Mouse (Mus musculus) cerebellum, adult (tissue): ENCODE measurements around the gene Pcca.

Experiments
- ATAC-seq: cut with Nextera tagmentation; 2 replicates; pipeline ENCODE4 v1.9.2; 2017; ENCODE audit warnings: mild to moderate bottlenecking, moderate library complexity, mixed read lengths; ENCODE audit not compliant: insufficient number of reproducible peaks, low FRiP score, low TSS enrichment

The Pcca gene

DNA sequence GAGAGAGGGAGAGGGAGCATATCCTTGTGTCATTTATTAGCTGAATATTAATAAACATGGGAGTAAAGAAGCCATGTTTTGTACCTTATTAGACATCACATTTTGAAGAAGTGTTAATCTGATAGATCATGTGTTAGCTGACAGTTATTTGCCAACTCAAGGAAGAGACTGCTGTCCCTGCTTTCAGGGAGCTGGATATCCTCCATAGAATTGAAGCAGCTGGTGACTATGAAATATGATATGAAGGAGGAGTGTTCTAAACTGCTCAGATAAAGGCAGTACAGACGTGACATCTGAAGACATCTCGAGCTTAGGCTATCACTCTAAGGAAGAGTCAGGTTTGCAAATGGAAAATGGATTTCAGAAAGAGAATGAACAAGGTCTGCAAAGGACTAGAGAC, 289.7 kb downstream of the Pcca start:
- ATAC-seq = no peak

GRCm38 (mm10) chr14:122825464-122825863, 291.3 kb downstream of the Pcca start:
- no peak for ATAC-seq

- ATAC-seq = no peak
Observed at GRCm38 (mm10) chr14:122830433-122830832, 296.3 kb downstream of the Pcca start.

- ATAC-seq = no peak
Observed at GRCm38 (mm10) chr14:122833666-122834065, 299.5 kb downstream of the Pcca start.

DNA sequence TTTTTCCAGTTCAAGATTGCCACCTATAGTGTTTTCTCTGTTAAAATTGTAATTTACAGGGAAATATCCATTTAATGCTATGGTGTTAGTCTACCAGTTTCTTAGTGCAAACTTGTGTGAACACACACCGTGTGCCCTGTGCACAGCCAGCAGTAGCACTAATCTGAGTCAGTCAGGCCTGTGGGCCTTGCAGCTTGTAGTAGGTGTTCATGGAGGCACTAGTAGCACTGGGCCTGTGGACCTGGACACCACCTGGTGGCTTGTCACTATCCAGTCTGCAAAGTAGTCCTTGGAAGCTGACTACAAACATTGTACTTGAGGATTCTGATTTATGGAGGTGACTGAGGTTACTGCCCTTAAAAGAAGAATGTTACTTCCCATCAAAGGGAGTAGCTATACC, 300.6 kb downstream of the Pcca start:
- no peak for ATAC-seq

DNA sequence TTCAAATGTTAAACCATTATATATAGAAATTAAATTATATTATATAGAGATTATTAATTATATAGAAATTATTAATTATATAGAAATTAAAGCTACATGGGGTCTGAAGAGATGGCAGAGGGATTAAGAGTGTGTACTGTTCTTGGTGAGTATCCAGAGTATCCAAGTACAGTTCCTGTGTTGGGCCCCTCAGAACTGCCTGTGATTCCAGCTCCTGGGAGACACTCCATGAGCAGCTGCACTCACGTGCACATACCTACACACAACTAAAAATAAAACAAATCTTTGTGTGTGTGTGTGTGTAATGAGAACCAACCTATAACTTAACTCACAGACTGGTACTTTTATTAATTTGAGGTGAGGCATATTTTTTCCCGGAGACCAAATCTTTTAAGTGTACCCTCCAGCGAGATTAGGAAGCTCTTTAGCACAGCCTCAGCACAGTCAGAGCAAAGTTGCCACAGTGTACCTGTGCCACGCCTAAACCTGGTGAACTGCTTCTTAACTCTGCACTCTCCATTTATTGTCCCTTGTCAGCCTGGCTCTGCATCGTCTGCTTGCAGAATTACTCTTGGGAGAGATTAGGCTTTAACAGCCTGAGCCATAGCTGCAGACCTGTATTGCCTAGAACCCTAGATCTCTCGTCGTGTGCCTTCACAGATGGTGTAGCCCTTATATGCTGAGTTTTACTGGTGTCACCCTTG, 301.5 kb downstream of the Pcca start:
- no peak for ATAC-seq

DNA sequence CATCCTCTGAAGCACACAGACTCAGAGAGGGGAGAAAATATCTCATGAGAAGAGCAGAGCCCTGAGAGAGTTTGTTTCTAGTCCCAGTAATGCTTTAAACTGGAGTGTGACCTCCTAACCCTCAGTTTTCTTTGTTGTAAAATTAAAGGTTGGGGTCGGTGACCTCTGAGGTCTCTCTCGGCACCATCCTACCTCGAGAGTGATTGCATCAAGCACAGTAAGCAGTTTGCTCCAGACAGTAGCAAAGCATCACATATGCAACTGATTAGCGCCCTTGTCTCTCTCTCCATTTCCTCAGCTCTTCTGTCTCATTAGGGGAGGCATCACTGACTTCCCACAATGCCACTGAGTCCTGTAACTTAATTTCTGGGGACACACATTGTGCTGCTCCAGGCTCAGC, 302.1 kb downstream of the Pcca start:
- no peak for ATAC-seq

DNA sequence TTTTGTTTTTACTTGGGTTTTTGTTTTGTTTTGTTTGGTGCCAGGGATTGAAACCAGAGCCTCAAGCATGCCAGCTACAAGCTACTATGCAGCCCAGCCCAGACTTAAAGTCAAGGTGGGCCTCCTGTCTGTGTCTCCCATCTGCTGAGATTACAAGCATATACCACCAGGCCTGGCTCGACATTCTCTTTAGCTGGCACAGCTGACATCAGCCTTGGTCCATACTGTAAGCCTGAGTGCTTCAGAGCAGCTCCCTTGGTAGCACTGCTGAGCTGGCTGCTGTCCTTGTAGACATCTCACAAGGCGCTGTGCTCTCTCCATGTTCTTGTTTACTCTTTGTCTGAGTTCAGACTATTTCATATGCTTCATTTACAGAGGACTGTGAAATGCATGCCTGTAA, 302.9 kb downstream of the Pcca start:
- ATAC-seq = no peak

DNA sequence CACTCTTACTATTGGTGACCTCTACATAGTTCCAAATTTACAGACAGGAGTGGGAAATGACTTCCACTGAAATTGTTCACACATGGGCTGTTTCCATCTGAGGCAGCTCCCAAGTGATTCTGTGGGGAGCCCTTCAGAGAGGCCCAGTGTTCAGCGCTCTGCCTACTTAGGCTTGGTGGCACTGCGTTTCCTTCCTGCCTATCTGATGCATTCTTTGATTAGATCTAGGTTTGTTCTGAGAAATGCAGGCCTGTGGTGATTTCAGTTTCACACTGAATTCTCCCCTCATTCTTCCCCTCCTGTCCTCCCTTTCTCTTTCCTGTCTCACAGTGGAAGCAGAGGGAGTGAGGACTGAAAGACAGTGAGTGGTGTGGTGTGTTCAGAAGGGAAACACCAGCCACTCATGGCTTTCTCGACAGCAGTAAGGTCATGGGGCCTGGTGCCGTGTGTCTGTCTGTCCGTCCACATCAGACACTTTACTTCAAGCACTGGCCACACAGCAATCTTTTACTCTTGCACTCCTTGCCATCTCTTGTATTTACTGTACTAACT, 318.5 kb downstream of the Pcca start:
- ATAC-seq = no peak

DNA sequence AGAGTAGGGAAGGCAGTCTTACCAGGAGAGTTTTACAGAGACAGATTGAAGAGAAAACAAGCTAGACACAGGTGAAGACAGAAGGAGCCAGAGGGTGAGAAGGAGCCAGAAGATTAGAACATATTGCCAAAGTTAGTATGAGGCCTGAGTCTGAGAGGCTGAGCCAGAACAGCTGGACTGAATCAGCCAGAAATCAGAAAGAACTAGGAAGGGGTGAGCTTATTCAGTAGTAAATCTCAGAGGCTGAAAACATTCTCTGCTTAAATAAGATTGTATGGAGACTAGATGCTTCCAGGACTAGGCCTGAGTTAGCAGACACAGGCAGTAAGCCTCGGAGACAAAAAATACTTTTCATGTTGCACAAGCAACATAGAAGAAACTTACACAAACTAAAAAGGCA, 325.7 kb downstream of the Pcca start:
- ATAC-seq = no peak

DNA sequence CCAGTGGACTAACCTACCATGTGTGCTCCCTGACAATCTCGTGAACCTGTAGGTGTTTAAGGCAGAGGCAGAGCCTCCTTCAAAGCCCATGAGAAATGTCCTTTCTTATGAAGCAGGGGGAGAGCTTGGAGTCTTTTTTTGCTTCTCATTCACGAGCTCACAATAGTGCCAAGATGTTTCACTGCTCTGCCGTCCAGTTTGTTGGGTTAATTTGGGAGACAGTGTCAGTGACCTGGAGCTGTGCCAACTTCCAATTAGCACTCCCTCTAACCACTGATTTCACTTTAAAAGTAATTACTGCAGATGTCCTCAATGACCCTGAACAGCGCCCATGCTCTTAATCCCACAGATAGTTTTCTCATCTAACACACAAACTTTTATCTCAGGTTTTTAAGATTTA, 328.5 kb downstream of the Pcca start:
- no peak for ATAC-seq

- ATAC-seq = no peak
Observed at GRCm38 (mm10) chr14:122865462-122866129, 331.5 kb downstream of the Pcca start.

DNA sequence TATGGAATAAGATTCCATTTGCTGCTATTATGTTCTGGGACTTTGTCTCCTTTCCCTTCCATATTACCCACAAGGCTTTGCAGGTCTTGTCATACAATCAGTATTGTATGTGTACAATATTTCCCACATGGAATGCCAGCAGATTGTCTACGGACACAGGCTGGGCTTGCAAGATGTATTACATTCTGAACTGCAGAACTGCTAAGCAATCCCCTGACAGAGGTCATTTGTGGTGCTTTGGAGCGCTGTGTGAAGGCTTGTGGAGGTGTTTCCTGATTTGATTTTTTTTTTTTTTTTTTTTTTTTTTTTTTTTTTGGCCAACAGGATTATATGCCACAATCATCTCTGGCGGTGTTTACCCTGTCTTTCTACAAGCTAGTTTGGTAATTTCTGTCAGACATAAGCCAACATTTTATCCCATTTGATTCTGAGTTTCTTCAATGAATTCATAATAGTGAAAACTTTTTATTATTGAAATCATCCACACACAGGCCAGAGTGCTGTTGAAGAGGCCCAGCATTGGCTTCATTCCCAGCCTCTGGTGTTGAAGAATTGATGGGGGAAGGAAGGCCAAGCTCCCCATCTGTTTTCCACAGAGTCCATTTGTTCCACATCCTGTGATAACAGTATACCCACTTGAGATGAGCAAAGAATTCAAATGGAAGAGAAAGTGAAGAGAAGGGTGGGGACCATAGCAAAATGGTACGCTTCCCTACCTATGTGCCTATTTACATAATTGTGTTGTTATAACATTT, 333.6 kb downstream of the Pcca start:
- ATAC-seq = no peak

DNA sequence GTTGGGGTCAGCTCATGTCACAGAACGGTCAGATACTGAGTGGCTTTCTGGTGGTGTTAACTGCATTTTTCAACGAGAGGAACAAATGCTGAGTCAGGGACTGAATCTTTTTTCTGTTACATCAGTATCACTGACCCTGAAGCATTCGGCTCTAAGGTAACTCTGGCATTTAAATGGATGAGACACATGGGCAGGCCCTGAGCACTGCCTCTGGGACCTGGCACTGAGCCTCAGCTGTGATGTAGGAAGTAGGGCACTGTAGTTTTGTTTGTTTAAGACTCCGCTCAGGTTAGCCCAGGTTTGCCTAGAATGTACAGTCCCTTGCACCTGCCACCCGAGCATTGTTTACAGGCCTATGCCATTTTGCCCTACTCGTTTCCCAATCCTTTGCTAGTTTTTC, 335.7 kb downstream of the Pcca start:
- no peak for ATAC-seq

DNA sequence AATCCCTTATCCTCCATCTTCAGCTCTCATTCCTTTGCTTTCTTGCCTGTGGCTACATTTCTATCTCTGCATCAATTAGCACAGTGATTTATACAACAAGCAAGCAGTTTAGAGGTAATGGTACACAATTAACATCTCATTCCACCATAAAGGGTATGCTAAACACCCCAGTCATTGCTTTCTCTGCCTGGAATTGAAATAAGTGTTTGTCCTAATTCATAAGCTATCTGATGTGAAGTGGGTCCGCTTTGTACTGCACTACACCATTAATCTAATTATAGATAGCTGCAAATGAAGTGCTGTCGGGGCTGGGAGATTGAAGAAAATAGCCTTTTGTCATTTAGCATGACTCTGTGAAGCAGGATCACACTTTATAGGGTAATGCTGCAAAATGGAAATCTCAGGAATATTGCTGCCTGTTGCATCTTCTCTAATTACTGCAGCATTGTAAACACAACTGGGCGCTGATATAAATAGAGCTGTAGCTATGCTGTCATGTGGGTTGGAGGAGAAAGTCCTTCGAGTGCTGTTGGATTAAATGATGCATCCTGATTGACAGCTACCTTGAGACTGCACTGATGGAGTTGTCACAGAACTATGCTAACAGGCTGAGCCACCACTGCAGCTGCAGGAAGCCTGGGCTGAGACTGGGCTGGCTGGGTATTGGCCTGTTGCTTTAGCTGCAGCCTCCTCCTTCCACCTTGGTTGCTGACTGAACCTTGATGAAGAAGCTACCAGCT, 337.9 kb downstream of the Pcca start:
- no peak for ATAC-seq

GRCm38 (mm10) chr14:122872612-122873011, 338.5 kb downstream of the Pcca start:
- ATAC-seq = no peak

- no peak for ATAC-seq
Observed at GRCm38 (mm10) chr14:122875056-122875455, 340.9 kb downstream of the Pcca start.

GRCm38 (mm10) chr14:122875636-122876035, 341.5 kb downstream of the Pcca start:
- ATAC-seq = no peak

GRCm38 (mm10) chr14:122876163-122876562, 342.0 kb downstream of the Pcca start:
- ATAC-seq = peak; percentile 85

- ATAC-seq = no peak
Observed at GRCm38 (mm10) chr14:122876723-122877122, 342.6 kb downstream of the Pcca start.

DNA sequence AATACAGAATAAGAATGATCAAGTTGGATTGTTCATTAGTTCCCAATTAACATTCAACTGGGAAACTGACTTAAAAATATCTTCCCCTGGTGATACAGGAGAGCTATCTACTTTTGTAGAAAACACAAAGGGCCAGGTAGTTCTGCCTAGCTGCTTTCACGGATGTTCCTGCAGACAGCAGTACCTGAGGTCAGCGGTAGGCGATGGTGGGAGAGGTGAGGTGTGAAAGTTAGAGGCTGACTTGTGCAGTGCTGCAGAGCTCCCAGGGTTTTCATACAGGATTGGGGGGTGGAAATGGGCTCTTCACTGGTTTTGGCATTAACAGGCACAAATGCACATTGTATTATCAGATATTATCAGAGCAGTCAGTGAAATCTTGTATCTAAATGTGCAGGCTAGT, 343.7 kb downstream of the Pcca start:
- no peak for ATAC-seq
